Mouse (Mus musculus) T-cell, adult 2 months (primary cell): ENCODE results near the gene Irf5.
A peak's percentile ranks its signal among the peaks of the same experiment; 100 is the strongest.

Experiments used
- DNase-seq: peaks from one replicate; pipeline ENCODE4 v3.0.0; 2022; ENCODE audit warnings: low spot score

Irf5 gene

GRCm38 (mm10) chr6:29526281-29527251 lies at the start of gene Irf5:
Gene Irf5 (plus strand): TSS chr6:29526625.
- DNase-seq, result peak; percentile 26

- no peak for DNase-seq
Observed at GRCm38 (mm10) chr6:29482691-29483090, 43.7 kb upstream of the Irf5 start.

- peak; percentile 28 for DNase-seq
Observed at GRCm38 (mm10) chr6:29484716-29485559, 41.5 kb upstream of the Irf5 start.

- DNase-seq, result no peak
Observed at GRCm38 (mm10) chr6:29485951-29486350, 40.5 kb upstream of the Irf5 start.

GRCm38 (mm10) chr6:29494101-29494500 lies 32.3 kb upstream of the Irf5 start:
- DNase-seq, result no peak

GRCm38 (mm10) chr6:29496270-29496669 lies 30.2 kb upstream of the Irf5 start:
- no peak for DNase-seq

GRCm38 (mm10) chr6:29497791-29498190 lies 28.6 kb upstream of the Irf5 start:
- no peak for DNase-seq

- DNase-seq, result no peak
Observed at GRCm38 (mm10) chr6:29500177-29500576, 26.2 kb upstream of the Irf5 start.

GRCm38 (mm10) chr6:29500810-29501209 lies 25.6 kb upstream of the Irf5 start:
- no peak for DNase-seq

GRCm38 (mm10) chr6:29501599-29501998 lies 24.8 kb upstream of the Irf5 start:
- no peak for DNase-seq

GRCm38 (mm10) chr6:29505493-29505892 lies 20.9 kb upstream of the Irf5 start:
- no peak for DNase-seq

GRCm38 (mm10) chr6:29506834-29507233 lies 19.6 kb upstream of the Irf5 start:
- DNase-seq, result no peak

- no peak for DNase-seq
Observed at GRCm38 (mm10) chr6:29507447-29508309, 18.7 kb upstream of the Irf5 start, which contains the start of gene Kcp. Gene Kcp (minus strand): TSS chr6:29507952.

- no peak for DNase-seq
Observed at GRCm38 (mm10) chr6:29509086-29509485, 17.3 kb upstream of the Irf5 start.

- DNase-seq, result peak; percentile 37
Observed at GRCm38 (mm10) chr6:29513284-29513683, 13.1 kb upstream of the Irf5 start.

- DNase-seq, result peak; percentile 59
Observed at GRCm38 (mm10) chr6:29517139-29517538, 9.3 kb upstream of the Irf5 start.

- no peak for DNase-seq
Observed at GRCm38 (mm10) chr6:29522626-29523300, 3.7 kb upstream of the Irf5 start.

- DNase-seq, result no peak
Observed at GRCm38 (mm10) chr6:29523301-29524033, 3.0 kb upstream of the Irf5 start.

GRCm38 (mm10) chr6:29524034-29524489 lies 2.4 kb upstream of the Irf5 start:
- DNase-seq, result peak; percentile 25

GRCm38 (mm10) chr6:29525256-29525655 lies 1.2 kb upstream of the Irf5 start:
- peak; percentile 26 for DNase-seq
